Mouse (Mus musculus): Measurements from ENCODE around the gene Bod1. TPM values are rescaled to one million over a fixed set of nuclear protein-coding genes. Genes with fewer than 3 reads are reported as not detected.

Gene Bod1
- polyA plus RNA-seq (2017; shearing (Covaris generic)) = 1 to 10 TPM; 7.6 to 8.2 TPM

GRCm38 (mm10) chr11:31671354-31672169 is at the start of gene Bod1:
TSS of gene Bod1 (minus strand) at chr11:31671885.
- peak; percentile 99 for ATAC-seq

- ATAC-seq = no peak
These were observed 47.4 kb upstream of the Bod1 start for GRCm38 (mm10) chr11:31719090-31719489.

GRCm38 (mm10) chr11:31717926-31718735 is 46.4 kb upstream of the Bod1 start:
- no peak for ATAC-seq

GRCm38 (mm10) chr11:31713641-31714121 is 42.0 kb upstream of the Bod1 start:
- no peak for ATAC-seq

- ATAC-seq = no peak
These were observed 41.4 kb upstream of the Bod1 start for GRCm38 (mm10) chr11:31713116-31713515.

GRCm38 (mm10) chr11:31707771-31708170 is 36.1 kb upstream of the Bod1 start:
- no peak for ATAC-seq

GRCm38 (mm10) chr11:31703173-31703572 is 31.5 kb upstream of the Bod1 start:
- no peak for ATAC-seq

GRCm38 (mm10) chr11:31701901-31702300 is 30.2 kb upstream of the Bod1 start:
- ATAC-seq = no peak

GRCm38 (mm10) chr11:31699502-31699901 is 27.8 kb upstream of the Bod1 start:
- no peak for ATAC-seq

GRCm38 (mm10) chr11:31694801-31695200 is 23.1 kb upstream of the Bod1 start:
- no peak for ATAC-seq

GRCm38 (mm10) chr11:31694109-31694508 is 22.4 kb upstream of the Bod1 start:
- no peak for ATAC-seq

GRCm38 (mm10) chr11:31693322-31693721 is 21.6 kb upstream of the Bod1 start:
- ATAC-seq = no peak

GRCm38 (mm10) chr11:31688956-31689355 is 17.3 kb upstream of the Bod1 start:
- ATAC-seq = no peak

GRCm38 (mm10) chr11:31684913-31685567 is 13.4 kb upstream of the Bod1 start:
- ATAC-seq = no peak

GRCm38 (mm10) chr11:31684126-31684525 is 12.4 kb upstream of the Bod1 start:
- ATAC-seq = no peak

- no peak for ATAC-seq
These were observed 8.2 kb upstream of the Bod1 start for GRCm38 (mm10) chr11:31679840-31680381.

- ATAC-seq = no peak
These were observed 5.6 kb upstream of the Bod1 start for GRCm38 (mm10) chr11:31677309-31677708.

GRCm38 (mm10) chr11:31676661-31677252 is 5.1 kb upstream of the Bod1 start:
- no peak for ATAC-seq

GRCm38 (mm10) chr11:31675430-31675829 is 3.7 kb upstream of the Bod1 start:
- ATAC-seq = peak; percentile 17

GRCm38 (mm10) chr11:31672170-31672563 is 482 bp upstream of the Bod1 start:
- no peak for ATAC-seq

GRCm38 (mm10) chr11:31670468-31670921 is 1.2 kb downstream of the Bod1 start:
- no peak for ATAC-seq

- no peak for ATAC-seq
These were observed 2.4 kb downstream of the Bod1 start for GRCm38 (mm10) chr11:31669172-31669869.

Data from CD4-positive, CD25-positive, alpha-beta regulatory T cell, adult 4 months (primary cell).